Mouse (Mus musculus) forebrain, embryonic 13.5 days (tissue): ENCODE data around the gene Ing5. TPM values are rescaled to one million over a fixed set of nuclear protein-coding genes. Genes with fewer than 3 reads are reported as not detected.

ENCODE experiments used
- ATAC-seq: fragments of 200-750 bp; cut with Nextera tagmentation; 2 replicates; pipeline ENCODE4 v1.8.0; 2017
- H3K27ac ChIP-seq: fragments of 300-500 bp; sonication (generic); 2 replicates; pipeline ENCODE4 v1.5.1; 2015; ENCODE audit warnings: inconsistent platforms, mild to moderate bottlenecking, moderate library complexity
- H3K27me3 ChIP-seq: fragments of 300-500 bp; sonication (generic); 2 replicates; pipeline ENCODE4 v1.6.1; 2015; ENCODE audit warnings: mild to moderate bottlenecking, inconsistent platforms
- H3K36me3 ChIP-seq: fragments of 300-500 bp; sonication (generic); 2 replicates; pipeline ENCODE4 v1.6.1; 2015; ENCODE audit warnings: mild to moderate bottlenecking, inconsistent platforms; ENCODE audit not compliant: poor library complexity, severe bottlenecking
- H3K4me1 ChIP-seq: fragments of 300-500 bp; sonication (generic); 2 replicates; pipeline ENCODE4 v1.6.1; 2015; ENCODE audit warnings: inconsistent platforms
- H3K4me2 ChIP-seq: fragments of 300-500 bp; sonication (generic); 2 replicates; pipeline ENCODE4 v1.6.1; 2015; ENCODE audit warnings: inconsistent platforms, mild to moderate bottlenecking, moderate library complexity
- H3K4me3 ChIP-seq: fragments of 300-500 bp; sonication (generic); 2 replicates; pipeline ENCODE4 v1.5.1; 2015; ENCODE audit warnings: mild to moderate bottlenecking, inconsistent platforms
- H3K9ac ChIP-seq: fragments of 300-500 bp; sonication (generic); 2 replicates; pipeline ENCODE4 v1.6.1; 2015; ENCODE audit warnings: mild to moderate bottlenecking, inconsistent platforms
- H3K9me3 ChIP-seq: fragments of 300-500 bp; sonication (generic); replicated peaks from 2 replicates; pipeline ENCODE4 v1.6.1; 2016; ENCODE audit warnings: inconsistent platforms
- WGBS: fragments of 180-500 bp; shearing (Covaris S2); methylation state at CpG from one replicate; pipeline ENCODE4 v1.1.7; 2015; 5-methylcytosine and 5-hydroxymethylcytosine counted together
- polyA plus RNA-seq: library from polyadenylated mRNA; unstranded; fragments of >200 nt; fragmentation: Nextera tagmentation; extraction: Ambion mirVana; gene quantifications from 2 replicates; pipeline ENCODE4 v1.2.1, GENCODE M21; 2015

Gene Ing5
- polyA plus RNA-seq, 1 experiment from 2014 or later = 14.2 TPM

- no peak overlapping the region for H3K4me2 ChIP-seq
- no peak overlapping the region for H3K9ac ChIP-seq
- H3K4me3 ChIP-seq = no peak overlapping the region
- H3K27ac ChIP-seq = no peak overlapping the region
- H3K9me3 ChIP-seq = no peaks in the 10 kb centered on the region
- no peaks in the 10 kb centered on the region for H3K27me3 ChIP-seq
- ATAC-seq = no peak
- WGBS = 94% methylated on average over 8 of the region's 8 CpGs
- peaks cover 96% of the 10 kb centered on the region for H3K36me3 ChIP-seq
- 0 out of 2 replicates have a peak, but pooled peaks cover 7% of the 10 kb centered on the region for H3K4me1 ChIP-seq
These were observed 9.2 kb upstream of the Ing5 start for GRCm38 (mm10) chr1:93794526-93794925.

- no peaks in the 10 kb centered on the region for H3K27me3 ChIP-seq
- no peak overlapping the region for H3K4me3 ChIP-seq
- no peak overlapping the region for H3K4me2 ChIP-seq
- H3K36me3 ChIP-seq = peaks cover 94% of the 10 kb centered on the region
- WGBS = 81% methylated on average over 8 of the region's 8 CpGs
- no peak overlapping the region for H3K27ac ChIP-seq
- no peak for ATAC-seq
- no peaks in the 10 kb centered on the region for H3K9me3 ChIP-seq
- peaks cover 11% of the 10 kb centered on the region for H3K4me1 ChIP-seq
- H3K9ac ChIP-seq = no peak overlapping the region
These were observed 7.9 kb upstream of the Ing5 start for GRCm38 (mm10) chr1:93795886-93796285.

- peak overlapping the region; percentile 77 for H3K4me3 ChIP-seq
- H3K4me1 ChIP-seq = peaks cover 45% of the 10 kb centered on the region
- peak overlapping the region; percentile 65 for H3K4me2 ChIP-seq
- H3K27me3 ChIP-seq = no peaks in the 10 kb centered on the region
- WGBS = 78% methylated on average over 21 of the region's 21 CpGs
- H3K9me3 ChIP-seq = no peaks in the 10 kb centered on the region
- H3K36me3 ChIP-seq = peaks cover 49% of the 10 kb centered on the region
- no peak overlapping the region for H3K27ac ChIP-seq
- H3K9ac ChIP-seq = peak overlapping the region; percentile 78
- ATAC-seq = no peak
These were observed 2.9 kb upstream of the Ing5 start for GRCm38 (mm10) chr1:93800670-93801503.

GRCm38 (mm10) chr1:93801741-93802238 is 2.0 kb upstream of the Ing5 start, which contains the start of gene Dtymk:
Gene Dtymk (minus strand): TSS chr1:93801934.
- peak within 1 kb of the TSS; percentile 65 for H3K4me2 ChIP-seq
- WGBS = under 1% methylated on average over 42 of the region's 42 CpGs
- peaks cover 51% of the 10 kb centered on the region for H3K36me3 ChIP-seq
- H3K9me3 ChIP-seq = no peaks in the 10 kb centered on the region
- H3K27me3 ChIP-seq = no peaks in the 10 kb centered on the region
- peak within 1 kb of the TSS; percentile 78 for H3K9ac ChIP-seq
- peaks cover 44% of the 10 kb centered on the region for H3K4me1 ChIP-seq
- peak within 1 kb of the TSS; percentile 77 for H3K4me3 ChIP-seq
- peak; percentile 70 for ATAC-seq
- peak within 1 kb of the TSS; percentile 76 for H3K27ac ChIP-seq

GRCm38 (mm10) chr1:93802771-93803170 is 994 bp upstream of the Ing5 start:
- 88% methylated on average over 5 of the region's 5 CpGs for WGBS
- Histone ChIP-seq H3K27ac (peak overlapping the region; percentile 97; the same call in 1 of the 2 replicates), H3K27me3 (no peaks in the 10 kb centered on the region), H3K4me2 (peak overlapping the region; percentile 65), H3K4me1 (peaks cover 40% of the 10 kb centered on the region), H3K9ac (no peak overlapping the region), H3K4me3 (peak overlapping the region; percentile 76; the same call in 1 of the 2 replicates), H3K9me3 (no peaks in the 10 kb centered on the region), H3K36me3 (peaks cover 47% of the 10 kb centered on the region)
- ATAC-seq = no peak

- H3K27me3 ChIP-seq = no peaks in the 10 kb centered on the region
- peak overlapping the region; percentile 76 for H3K4me3 ChIP-seq
- no peak for ATAC-seq
- peak overlapping the region; percentile 65 for H3K4me2 ChIP-seq
- H3K9me3 ChIP-seq = no peaks in the 10 kb centered on the region
- WGBS = 84% methylated on average over 4 of the region's 4 CpGs
- peaks cover 45% of the 10 kb centered on the region for H3K36me3 ChIP-seq
- H3K27ac ChIP-seq = no peak overlapping the region
- peak overlapping the region; percentile 87; the same call in 1 of the 2 replicates for H3K9ac ChIP-seq
- H3K4me1 ChIP-seq = peaks cover 39% of the 10 kb centered on the region
These were observed 1.1 kb downstream of the Ing5 start for GRCm38 (mm10) chr1:93804818-93805217.

GRCm38 (mm10) chr1:93805221-93805951 is 1.6 kb downstream of the Ing5 start:
- peaks cover 39% of the 10 kb centered on the region for H3K4me1 ChIP-seq
- H3K4me3 ChIP-seq = no peak overlapping the region
- H3K9ac ChIP-seq = no peak overlapping the region
- 85% methylated on average over 5 of the region's 5 CpGs for WGBS
- peak overlapping the region; percentile 65 for H3K4me2 ChIP-seq
- H3K27ac ChIP-seq = no peak overlapping the region
- H3K27me3 ChIP-seq = no peaks in the 10 kb centered on the region
- H3K9me3 ChIP-seq = no peaks in the 10 kb centered on the region
- no peak for ATAC-seq
- peaks cover 46% of the 10 kb centered on the region for H3K36me3 ChIP-seq

GRCm38 (mm10) chr1:93808871-93809270 is 5.1 kb downstream of the Ing5 start:
- 97% methylated on average over 4 of the region's 4 CpGs for WGBS
- Histone ChIP-seq H3K4me1 (peaks cover 17% of the 10 kb centered on the region), H3K4me2 (no peak overlapping the region), H3K36me3 (peaks cover 76% of the 10 kb centered on the region), H3K9ac (no peak overlapping the region), H3K27ac (no peak overlapping the region), H3K4me3 (no peak overlapping the region), H3K27me3 (no peaks in the 10 kb centered on the region), H3K9me3 (no peaks in the 10 kb centered on the region)
- ATAC-seq = no peak

GRCm38 (mm10) chr1:93810011-93810410 is 6.2 kb downstream of the Ing5 start:
- no peak overlapping the region for H3K4me2 ChIP-seq
- H3K4me3 ChIP-seq = no peak overlapping the region
- ATAC-seq = no peak
- no peak overlapping the region for H3K27ac ChIP-seq
- WGBS = 98% methylated on average over 3 of the region's 3 CpGs
- H3K9ac ChIP-seq = no peak overlapping the region
- H3K4me1 ChIP-seq = peaks cover 10% of the 10 kb centered on the region
- H3K27me3 ChIP-seq = no peaks in the 10 kb centered on the region
- H3K9me3 ChIP-seq = no peaks in the 10 kb centered on the region
- peaks cover 88% of the 10 kb centered on the region for H3K36me3 ChIP-seq

- ATAC-seq = no peak
- H3K36me3 ChIP-seq = peaks cover 93% of the 10 kb centered on the region
- H3K27ac ChIP-seq = no peak overlapping the region
- H3K27me3 ChIP-seq = no peaks in the 10 kb centered on the region
- no peak overlapping the region for H3K4me2 ChIP-seq
- H3K4me1 ChIP-seq = no peaks in the 10 kb centered on the region
- no peak overlapping the region for H3K4me3 ChIP-seq
- no peaks in the 10 kb centered on the region for H3K9me3 ChIP-seq
- H3K9ac ChIP-seq = no peak overlapping the region
- 92% methylated on average over 8 of the region's 8 CpGs for WGBS
These were observed 7.8 kb downstream of the Ing5 start for GRCm38 (mm10) chr1:93811495-93812039.

GRCm38 (mm10) chr1:93817823-93818532 is 14.2 kb downstream of the Ing5 start:
- no peaks in the 10 kb centered on the region for H3K4me1 ChIP-seq
- 94% methylated on average over 8 of the region's 8 CpGs for WGBS
- H3K27me3 ChIP-seq = no peaks in the 10 kb centered on the region
- no peak overlapping the region for H3K4me3 ChIP-seq
- peaks cover 85% of the 10 kb centered on the region for H3K36me3 ChIP-seq
- H3K27ac ChIP-seq = no peak overlapping the region
- no peak overlapping the region for H3K4me2 ChIP-seq
- no peaks in the 10 kb centered on the region for H3K9me3 ChIP-seq
- no peak overlapping the region for H3K9ac ChIP-seq
- ATAC-seq = no peak
